Mouse (Mus musculus) bone marrow, adult 2 months (tissue): ENCODE measurements around the gene Nkx1-2.

Experiments
- CTCF ChIP-seq: fragments of 200-500 bp; IDR thresholded peaks from 2 replicates; pipeline ENCODE4 v1.5.1; 2011; ENCODE audit warnings: low read length, control low read depth; ENCODE audit not compliant: control insufficient read depth, insufficient read depth
- POLR2A ChIP-seq: fragments of 200-500 bp; IDR thresholded peaks from 2 replicates; pipeline ENCODE4 v1.6.1; 2011; ENCODE audit warnings: low read depth, mild to moderate bottlenecking, control low read depth, low read length, borderline replicate concordance; ENCODE audit not compliant: control insufficient read depth

- TF ChIP-seq POLR2A (no peak), CTCF (no peak)
Measured at GRCm38 (mm10) chr7:132580511-132580910, 18.9 kb downstream of the Nkx1-2 start.
